Mouse (Mus musculus): ENCODE data around the gene Olfr1025-ps1.

The Olfr1025-ps1 gene

GRCm38 (mm10) chr2:85914893-85915292 lies at the start of gene Olfr1025-ps1:
Olfr1025-ps1 (plus strand) TSS chr2:85915193.
- no peak for ATAC-seq (ENCODE audit: insufficient number of reproducible peaks, low FRiP score, low TSS enrichment)

GRCm38 (mm10) chr2:85868294-85868693 lies 46.7 kb upstream of the Olfr1025-ps1 start, which contains the start of gene Olfr1022:
Olfr1022 (plus strand) TSS chr2:85868594.
- ATAC-seq (ENCODE audit: insufficient number of reproducible peaks, low FRiP score, low TSS enrichment): no peak

- no peak for ATAC-seq (ENCODE audit: insufficient number of reproducible peaks, low FRiP score, low TSS enrichment)
These were observed 29.7 kb upstream of the Olfr1025-ps1 start, which contains the start of gene Olfr1023 for GRCm38 (mm10) chr2:85885340-85885739. Olfr1023 (plus strand) TSS chr2:85885640.

DNA sequence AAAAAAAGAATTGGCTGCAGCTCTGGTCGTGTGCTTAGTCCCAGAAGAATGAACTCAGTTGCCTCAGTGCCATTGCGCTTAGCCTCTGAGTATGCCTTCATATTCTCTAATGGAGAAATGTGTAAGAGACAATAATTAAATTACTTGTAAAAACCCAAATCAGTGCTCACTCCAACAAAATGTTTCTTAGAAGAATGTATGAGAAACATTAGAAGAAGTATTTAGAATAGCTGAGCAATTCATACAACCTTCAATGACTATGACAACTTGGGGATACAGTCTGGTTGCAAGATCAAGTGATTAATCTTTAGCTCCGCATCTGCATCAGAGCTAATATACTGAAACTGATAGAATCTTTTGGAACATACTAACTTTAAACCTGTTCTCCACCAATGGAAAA lies 10.0 kb upstream of the Olfr1025-ps1 start, which contains the start of gene Olfr1024:
Olfr1024 (minus strand) TSS at position 101 of the 400 bp plus-strand sequence.
- ATAC-seq (ENCODE audit: insufficient number of reproducible peaks, low FRiP score, low TSS enrichment): no peak

GRCm38 (mm10) chr2:85913197-85913596 lies 1.8 kb upstream of the Olfr1025-ps1 start:
- ATAC-seq (ENCODE audit: insufficient number of reproducible peaks, low FRiP score, low TSS enrichment): no peak

- no peak for ATAC-seq (ENCODE audit: insufficient number of reproducible peaks, low FRiP score, low TSS enrichment)
These were observed 6.3 kb downstream of the Olfr1025-ps1 start, which contains the start of gene Olfr1026 for GRCm38 (mm10) chr2:85921258-85921657. Olfr1026 (plus strand) TSS chr2:85921558.

GRCm38 (mm10) chr2:85950137-85950536 lies 35.1 kb downstream of the Olfr1025-ps1 start, which contains the start of gene Olfr1028:
Olfr1028 (plus strand) TSS chr2:85950437.
- no peak for ATAC-seq (ENCODE audit: insufficient number of reproducible peaks, low FRiP score, low TSS enrichment)
